34 mouse cellular contexts compared by ENCODE assay signal in genomic region chr19:24901666-24902065, GRCm38 (mm10). TPM values are rescaled to one million over a fixed set of nuclear protein-coding genes. Genes with fewer than 3 reads are reported as not detected.
A peak's percentile ranks its signal among the peaks of the same experiment; 100 is the strongest.
DNase-seq lines count a peak whose midpoint lies in the region; ATAC-seq and TF ChIP-seq lines count a peak whose summit lies in the region.
"Had no signal": no experiment of that assay in that cellular context is flagged by ENCODE, and none has a peak within 500 bp of the region (broad histone marks: within the 10 kb centered on the region; RNA-seq: fewer than 3 reads in every experiment).

No protein-coding gene starts in this region.

- no peaks in the 10 kb centered on the region for H3K36me3 ChIP-seq in heart, embryonic 10.5 days
- no peaks in the 10 kb centered on the region for H3K36me3 ChIP-seq in intestine, embryonic 14.5 days (ENCODE audit: control insufficient read depth, insufficient read depth, low read length)
- H3K36me3 ChIP-seq in intestine, embryonic 15.5 days = no peaks in the 10 kb centered on the region
- H3K36me3 ChIP-seq in embryonic facial prominence, embryonic 10.5 days (replicated peaks) = no peaks in the 10 kb centered on the region
- H3K36me3 ChIP-seq: forebrain, embryonic 10.5 days; heart, embryonic 12.5 days; heart, embryonic 15.5 days; hindbrain, embryonic 12.5 days; hindbrain, embryonic 15.5 days had no signal

- no peak overlapping the region for H3K27ac ChIP-seq in heart, embryonic 10.5 days
- no peak overlapping the region for H3K27ac ChIP-seq in intestine, embryonic 14.5 days (ENCODE audit: low read depth)
- H3K27ac ChIP-seq in intestine, embryonic 15.5 days = no peak overlapping the region
- no peak overlapping the region for H3K27ac ChIP-seq in bone marrow, adult 2 months (ENCODE audit: control insufficient read depth, insufficient read depth, low read depth, low read length, poor library complexity)
- no peak overlapping the region for H3K27ac ChIP-seq in embryonic facial prominence, embryonic 10.5 days (replicated peaks)
- H3K27ac ChIP-seq: forebrain, embryonic 10.5 days; forebrain, embryonic 13.5 days; heart, embryonic 15.5 days; hindbrain, embryonic 12.5 days; hindbrain, embryonic 15.5 days had no signal

- H3K27me3 ChIP-seq in heart, embryonic 10.5 days (ENCODE audit: insufficient read depth, poor library complexity, severe bottlenecking) = peaks cover 86% of the 10 kb centered on the region
- H3K27me3 ChIP-seq in intestine, embryonic 14.5 days (replicated peaks; ENCODE audit: control insufficient read depth, insufficient read depth, low read length) = peaks cover 83% of the 10 kb centered on the region
- peaks cover 66% of the 10 kb centered on the region for H3K27me3 ChIP-seq in intestine, embryonic 15.5 days (replicated peaks)
- H3K27me3 ChIP-seq in embryonic facial prominence, embryonic 10.5 days (replicated peaks; ENCODE audit: low read depth, poor library complexity, severe bottlenecking) = peaks cover 91% of the 10 kb centered on the region

- H3K4me1 ChIP-seq in heart, embryonic 10.5 days = peaks cover 27% of the 10 kb centered on the region
- H3K4me1 ChIP-seq in intestine, embryonic 14.5 days (replicated peaks; ENCODE audit: control insufficient read depth, insufficient read depth, low read length) = peaks cover 12% of the 10 kb centered on the region
- H3K4me1 ChIP-seq in intestine, embryonic 15.5 days (replicated peaks) = peaks cover 21% of the 10 kb centered on the region
- no peaks in the 10 kb centered on the region; the same call in 1 of the 2 replicates for H3K4me1 ChIP-seq in bone marrow, adult 2 months (ENCODE audit: control insufficient read depth, insufficient read depth, low read length)
- H3K4me1 ChIP-seq in embryonic facial prominence, embryonic 10.5 days = peaks cover 25% of the 10 kb centered on the region

- no peak overlapping the region for H3K4me2 ChIP-seq in intestine, embryonic 14.5 days (ENCODE audit: low read length)
- H3K4me2 ChIP-seq in intestine, embryonic 15.5 days (replicated peaks) = no peak overlapping the region
- H3K4me2 ChIP-seq: forebrain, embryonic 13.5 days; heart, embryonic 15.5 days; hindbrain, embryonic 12.5 days; hindbrain, embryonic 15.5 days had no signal

- peak; percentile 45 for DNase-seq in heart, embryonic 10.5 days (ENCODE audit: low spot score)
- DNase-seq in heart, adult 9 months (ENCODE audit: low spot score in 2 of 2) = no peak
- peak; percentile 51 for DNase-seq in intestine, embryonic 14.5 days (ENCODE audit: low spot score)
- DNase-seq in embryonic facial prominence, embryonic 10.5 days (ENCODE audit: low spot score) = peak; percentile 10
- no peak for DNase-seq in adrenal gland, adult 2 months
- DNase-seq: adrenal gland, adult 8-10 months; adrenal gland, postnatal 25 days; cerebellum, adult 18-20 months; cerebellum, adult 9-10 months; cerebellum, postnatal 14 days; embryo, embryonic 11 days; gastrocnemius, postnatal 10 days; heart, adult 18-20 months; heart, postnatal 10 days; heart, postnatal 36 days; kidney, adult 11 months; kidney, adult 8-10 months had no signal

- TF ChIP-seq CTCF in bone marrow, adult 2 months (IDR thresholded peaks at IDR 0.05; ENCODE audit: control insufficient read depth, insufficient read depth, low read length) = no peak

- H3K4me3 ChIP-seq in heart, embryonic 10.5 days = no peak overlapping the region
- no peak overlapping the region for H3K4me3 ChIP-seq in intestine, embryonic 14.5 days (ENCODE audit: low read depth, low read length)
- H3K4me3 ChIP-seq in intestine, embryonic 15.5 days (replicated peaks) = no peak overlapping the region
- H3K4me3 ChIP-seq in bone marrow, adult 2 months (replicated peaks; ENCODE audit: control insufficient read depth, low read depth, low read length) = peak overlapping the region; percentile 52
- no peak overlapping the region for H3K4me3 ChIP-seq in embryonic facial prominence, embryonic 10.5 days
- H3K4me3 ChIP-seq: forebrain, embryonic 10.5 days; forebrain, embryonic 13.5 days; heart, embryonic 12.5 days; hindbrain, embryonic 12.5 days; hindbrain, embryonic 15.5 days had no signal

- no peaks in the 10 kb centered on the region for H3K9me3 ChIP-seq in heart, embryonic 10.5 days
- H3K9me3 ChIP-seq in intestine, embryonic 14.5 days (ENCODE audit: control insufficient read depth, low read length) = no peaks in the 10 kb centered on the region
- H3K9me3 ChIP-seq in intestine, embryonic 15.5 days = no peaks in the 10 kb centered on the region
- no peaks in the 10 kb centered on the region for H3K9me3 ChIP-seq in embryonic facial prominence, embryonic 10.5 days
- H3K9me3 ChIP-seq: forebrain, embryonic 10.5 days; forebrain, embryonic 13.5 days; heart, embryonic 12.5 days; heart, embryonic 15.5 days; hindbrain, embryonic 12.5 days; hindbrain, embryonic 15.5 days had no signal

- no peak for TF ChIP-seq POLR2A in bone marrow, adult 2 months (IDR thresholded peaks at IDR 0.05; ENCODE audit: borderline replicate concordance, control insufficient read depth, low read depth, low read length)

- H3K9ac ChIP-seq in intestine, embryonic 14.5 days (ENCODE audit: low read length) = no peak overlapping the region
- no peak overlapping the region for H3K9ac ChIP-seq in intestine, embryonic 15.5 days
- H3K9ac ChIP-seq: forebrain, embryonic 13.5 days; heart, embryonic 12.5 days; heart, embryonic 15.5 days; hindbrain, embryonic 12.5 days; hindbrain, embryonic 15.5 days had no signal

- no peak for ATAC-seq in intestine, embryonic 14.5 days (replicated peaks; ENCODE audit: low FRiP score, low TSS enrichment, low read depth)
- no peak for ATAC-seq in intestine, embryonic 15.5 days
- ATAC-seq: CD4-positive, CD25-positive, alpha-beta regulatory T cell, adult 4 months; forebrain, embryonic 13.5 days; forebrain, embryonic 16.5 days; inflammation-experienced regulatory T-cells, adult 6 months had no signal

- 13% methylated on average over 3 of the region's 3 CpGs for WGBS in heart, embryonic 10.5 days
- WGBS in intestine, embryonic 14.5 days = 6% methylated on average over 3 of the region's 3 CpGs
- WGBS in intestine, embryonic 15.5 days = 9% methylated on average over 3 of the region's 3 CpGs
- WGBS in bone marrow, adult 2 months = 5% methylated on average over 3 of the region's 3 CpGs
- 6% methylated on average over 3 of the region's 3 CpGs for WGBS in embryonic facial prominence, embryonic 10.5 days

RNA-seq across cellular contexts. Expression of gene Foxd4, which starts 0.7 kb away (rescaled TPM):
- not detected in 2 replicates for polyA plus RNA-seq in heart, embryonic 10.5 days (2016; fragmentation: Nextera tagmentation; extraction: Ambion mirVana)
- not detected in 2 replicates for polyA plus RNA-seq in intestine, embryonic 14.5 days (2014; fragmentation: Nextera tagmentation; extraction: Ambion mirVana)
- not detected in 2 replicates for polyA plus RNA-seq in intestine, embryonic 15.5 days (2015; fragmentation: Nextera tagmentation; extraction: Ambion mirVana)
- polyA plus RNA-seq in bone marrow, adult 2 months (2011; ENCODE audit: insufficient read depth, insufficient read length, low replicate concordance, missing spikeins) = 0.83 TPM in 1 of 2 replicates, not detected in the other
- not detected in 2 replicates for polyA plus RNA-seq in embryonic facial prominence, embryonic 10.5 days (2016; fragmentation: Nextera tagmentation; extraction: Ambion mirVana)
- not detected for total RNA-seq in adrenal gland, adult 2 months (2021)
- polyA plus RNA-seq in adrenal gland, adult 2 months (2012; rRNA removed) = not detected in 2 replicates
- total RNA-seq: adrenal gland, adult 8-10 months; adrenal gland, postnatal 25 days; gastrocnemius, adult 18-20 months; gastrocnemius, postnatal 10 days; gastrocnemius, postnatal 4 days; heart, adult 18-20 months; heart, postnatal 10 days; heart, postnatal 36 days; MEL had no signal
- polyA plus RNA-seq: C2C12; CD4-positive, CD25-positive, alpha-beta regulatory T cell, adult 4 months; embryonic facial prominence, embryonic 11.5 days; embryonic facial prominence, embryonic 14.5 days; forebrain, embryonic 10.5 days; forebrain, embryonic 13.5 days; forebrain, embryonic 16.5 days; heart, embryonic 12.5 days; heart, embryonic 15.5 days; inflammation-experienced regulatory T-cells, adult 6 months had no signal

RNA-seq across cellular contexts. Expression of gene Gm10053, which starts 26.2 kb away (rescaled TPM):
- polyA plus RNA-seq in heart, embryonic 10.5 days (2016; fragmentation: Nextera tagmentation; extraction: Ambion mirVana) = 595 and 755 TPM in 2 replicates
- 280 and 300 TPM in 2 replicates for polyA plus RNA-seq in intestine, embryonic 14.5 days (2014; fragmentation: Nextera tagmentation; extraction: Ambion mirVana)
- 341 and 347 TPM in 2 replicates for polyA plus RNA-seq in intestine, embryonic 15.5 days (2015; fragmentation: Nextera tagmentation; extraction: Ambion mirVana)
- 41.2 and 58.8 TPM in 2 replicates for polyA plus RNA-seq in bone marrow, adult 2 months (2011; ENCODE audit: insufficient read depth, insufficient read length, low replicate concordance, missing spikeins)
- polyA plus RNA-seq in embryonic facial prominence, embryonic 10.5 days (2016; fragmentation: Nextera tagmentation; extraction: Ambion mirVana) = 316 and 320 TPM in 2 replicates
- 100 to 1,000 TPM; 171 to 375 TPM for total RNA-seq in adrenal gland, adult 2 months (2021)
- polyA plus RNA-seq in adrenal gland, adult 2 months (2012; rRNA removed) = 1.1 and 2.2 TPM in 2 replicates

RNA-seq across cellular contexts. Expression of gene Pgm5, which starts 40.0 kb away (rescaled TPM):
- 3.2 and 3.6 TPM in 2 replicates for polyA plus RNA-seq in heart, embryonic 10.5 days (2016; fragmentation: Nextera tagmentation; extraction: Ambion mirVana)
- polyA plus RNA-seq in intestine, embryonic 14.5 days (2014; fragmentation: Nextera tagmentation; extraction: Ambion mirVana) = 8.8 and 10.0 TPM in 2 replicates
- 6.1 and 7.3 TPM in 2 replicates for polyA plus RNA-seq in intestine, embryonic 15.5 days (2015; fragmentation: Nextera tagmentation; extraction: Ambion mirVana)
- polyA plus RNA-seq in bone marrow, adult 2 months (2011; ENCODE audit: insufficient read depth, insufficient read length, low replicate concordance, missing spikeins) = 2.4 TPM in 1 of 2 replicates, not detected in the other
- polyA plus RNA-seq in embryonic facial prominence, embryonic 10.5 days (2016; fragmentation: Nextera tagmentation; extraction: Ambion mirVana) = 0.10 and 0.24 TPM in 2 replicates
- total RNA-seq in adrenal gland, adult 2 months (2021) = 10 to 100 TPM; 51.9 to 89.1 TPM
- polyA plus RNA-seq in adrenal gland, adult 2 months (2012; rRNA removed) = 5.3 and 7.3 TPM in 2 replicates
- total RNA-seq: MEL had no signal
- polyA plus RNA-seq: CD4-positive, CD25-positive, alpha-beta regulatory T cell, adult 4 months had no signal

RNA-seq across cellular contexts. Expression of gene Cbwd1, which starts 59.7 kb away (rescaled TPM):
- 18.4 and 19.6 TPM in 2 replicates for polyA plus RNA-seq in heart, embryonic 10.5 days (2016; fragmentation: Nextera tagmentation; extraction: Ambion mirVana)
- polyA plus RNA-seq in intestine, embryonic 14.5 days (2014; fragmentation: Nextera tagmentation; extraction: Ambion mirVana) = 15.4 and 18.8 TPM in 2 replicates
- polyA plus RNA-seq in intestine, embryonic 15.5 days (2015; fragmentation: Nextera tagmentation; extraction: Ambion mirVana) = 16.2 and 18.8 TPM in 2 replicates
- polyA plus RNA-seq in bone marrow, adult 2 months (2011; ENCODE audit: insufficient read depth, insufficient read length, low replicate concordance, missing spikeins) = 2.7 and 7.5 TPM in 2 replicates
- polyA plus RNA-seq in embryonic facial prominence, embryonic 10.5 days (2016; fragmentation: Nextera tagmentation; extraction: Ambion mirVana) = 23.6 and 24.4 TPM in 2 replicates
- 10 to 100 TPM in 1 of 2 experiments, 1 to 10 TPM in 1; 8.8 to 15.3 TPM for total RNA-seq in adrenal gland, adult 2 months (2021)
- 0.46 and 1.2 TPM in 2 replicates for polyA plus RNA-seq in adrenal gland, adult 2 months (2012; rRNA removed)

Comparison
In these comparisons a context has a peak if more than half of its experiments do, and no peak if none do; other contexts are left out.
1. DNase-seq: peak in heart, embryonic 10.5 days (single experiment), intestine, embryonic 14.5 days (single experiment) and embryonic facial prominence, embryonic 10.5 days (single experiment); none in heart, adult 9 months (0 of 2) and adrenal gland, adult 2 months (single experiment).
2. RNA of gene Gm10053, which starts 26.2 kb away (polyA plus RNA-seq): 595 to 755 TPM in heart, embryonic 10.5 days, 341 to 347 TPM in intestine, embryonic 15.5 days, 316 to 320 TPM in embryonic facial prominence, embryonic 10.5 days, 280 to 300 TPM in intestine, embryonic 14.5 days and 41.2 to 58.8 TPM in bone marrow, adult 2 months; 1.1 to 2.2 TPM in adrenal gland, adult 2 months; every median in the first group is over 10 times any median in the second.